Mouse (Mus musculus) liver, embryonic 16.5 days (tissue): ENCODE results near the gene Slc4a5. TPM values are rescaled to one million over a fixed set of nuclear protein-coding genes. Genes with fewer than 3 reads are reported as not detected.

ENCODE experiments used
- polyA plus RNA-seq: library from polyadenylated mRNA; unstranded; fragments of >200 nt; fragmentation: Nextera tagmentation; extraction: Ambion mirVana; gene quantifications from 2 replicates; pipeline ENCODE4 v1.2.1, GENCODE M21; 2015

Gene Slc4a5
- polyA plus RNA-seq, 1 experiment from 2014 or later, result 0.93 TPM

Other genes starting within 250 kb of the Slc4a5 start
- gene Dok1, start 186.4 kb upstream of the Slc4a5 start, polyA plus RNA-seq, result 15.7 and 16.1 TPM in 2 replicates
- gene Loxl3, start 185.7 kb upstream of the Slc4a5 start, polyA plus RNA-seq, result 1.9 and 2.1 TPM in 2 replicates
- gene Aup1, start 165.3 kb upstream of the Slc4a5 start, polyA plus RNA-seq, result 180 and 190 TPM in 2 replicates
- 72.0 and 72.4 TPM in 2 replicates for gene Htra2, start 164.6 kb upstream of the Slc4a5 start, polyA plus RNA-seq
- gene Dqx1, start 162.0 kb upstream of the Slc4a5 start, polyA plus RNA-seq, result 9.0 and 9.3 TPM in 2 replicates
- not detected in 2 replicates for gene Tlx2, start 149.5 kb upstream of the Slc4a5 start, polyA plus RNA-seq
- 15.6 and 17.1 TPM in 2 replicates for gene Pcgf1, start 142.0 kb upstream of the Slc4a5 start, polyA plus RNA-seq
- 0.25 and 0.48 TPM in 2 replicates for gene Lbx2, start 133.5 kb upstream of the Slc4a5 start, polyA plus RNA-seq
- 0.59 and 1.1 TPM in 2 replicates for gene Ccdc142, start 118.2 kb upstream of the Slc4a5 start, polyA plus RNA-seq
- 0.81 and 1.1 TPM in 2 replicates for gene Gm42688, start 118.2 kb upstream of the Slc4a5 start, polyA plus RNA-seq
- gene Mrpl53, start 110.8 kb upstream of the Slc4a5 start, polyA plus RNA-seq, result 66.1 and 73.4 TPM in 2 replicates
- gene Mogs, start 104.3 kb upstream of the Slc4a5 start, polyA plus RNA-seq, result 4.5 and 6.8 TPM in 2 replicates
- 27.2 and 28.3 TPM in 2 replicates for gene Wbp1, start 98.3 kb upstream of the Slc4a5 start, polyA plus RNA-seq
- gene Ino80b, start 94.4 kb upstream of the Slc4a5 start, polyA plus RNA-seq, result 4.1 and 5.2 TPM in 2 replicates
- gene Rtkn, start 84.4 kb upstream of the Slc4a5 start, polyA plus RNA-seq, result 16.1 and 16.4 TPM in 2 replicates
- gene Wdr54, start 63.4 kb upstream of the Slc4a5 start, polyA plus RNA-seq, result 0.39 and 0.85 TPM in 2 replicates
- gene 1700003E16Rik, start 63.4 kb upstream of the Slc4a5 start, polyA plus RNA-seq, result 0.15 and 0.30 TPM in 2 replicates
- 23.0 and 26.9 TPM in 2 replicates for gene Dctn1, start 53.9 kb upstream of the Slc4a5 start, polyA plus RNA-seq
- 59.6 and 64.3 TPM in 2 replicates for gene Mthfd2, start 106.1 kb downstream of the Slc4a5 start, polyA plus RNA-seq
- 31.5 and 32.0 TPM in 2 replicates for gene Mob1a, start 106.2 kb downstream of the Slc4a5 start, polyA plus RNA-seq
- 196 and 234 TPM in 2 replicates for gene Bola3, start 129.3 kb downstream of the Slc4a5 start, polyA plus RNA-seq
- gene Tet3, start 239.3 kb downstream of the Slc4a5 start, polyA plus RNA-seq, result 9.3 and 13.7 TPM in 2 replicates